Mouse (Mus musculus) CH12.LX (cell line): ENCODE measurements at regions not wholly inside any gene's neighbourhood (a gene's known extent, or its start where the extent isn't known, plus 50 kb on each side); places are given as distances from the start of the nearest gene placed in this dataset.

ENCODE experiments used
- POLR2A ChIP-seq: IDR thresholded peaks from 2 replicates; pipeline ENCODE4 v1.6.1; 2011; ENCODE audit warnings: low read depth, mild to moderate bottlenecking, improper control_type of control experiment, low read length
- POLR2AphosphoS2 ChIP-seq: IDR thresholded peaks from 2 replicates; pipeline ENCODE4 v1.6.1; 2011; ENCODE audit warnings: low read depth, low read length, improper control_type of control experiment
- ZNF384 ChIP-seq: IDR thresholded peaks from 2 replicates; pipeline ENCODE4 v1.6.1; 2012; ENCODE audit warnings: low read depth, low read length, improper control_type of control experiment, inconsistent platforms

DNA sequence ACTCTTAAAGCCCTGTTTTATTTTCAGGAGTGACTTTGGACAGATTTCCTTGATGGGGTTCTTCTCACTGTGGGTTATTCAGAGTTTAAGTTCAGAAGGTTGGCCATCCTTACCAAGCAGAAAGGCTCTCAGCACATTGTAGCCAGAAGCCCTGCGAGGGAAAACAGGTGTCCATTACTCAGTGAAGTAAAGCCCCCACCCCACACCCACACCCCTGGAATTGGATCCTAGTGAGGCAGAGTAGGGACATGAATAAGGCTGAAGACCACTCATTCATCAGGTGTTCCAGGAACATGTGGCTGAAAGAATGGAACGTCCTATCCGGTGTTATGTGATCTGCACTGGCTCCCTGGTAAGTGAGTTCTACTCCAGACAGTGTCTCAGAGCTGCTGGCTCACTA lies 602.3 kb downstream of the Tns3 start:
- TF ChIP-seq ZNF384 = no peak
- TF ChIP-seq POLR2A = no peak
- TF ChIP-seq POLR2AphosphoS2 = no peak
